Mouse (Mus musculus): ENCODE measurements at regions not wholly inside any gene's neighbourhood (a gene's known extent, or its start where the extent isn't known, plus 50 kb on each side); places are given as distances from the start of the nearest gene placed in this dataset.

- Histone ChIP-seq H3K36me3 (ENCODE audit: control insufficient read depth, insufficient read depth, low read length, poor library complexity, severe bottlenecking) (no peaks in the 10 kb centered on the region), H3K9ac (ENCODE audit: insufficient read depth, low read depth, low read length, poor library complexity, severe bottlenecking) (no peak overlapping the region), H3K27ac (ENCODE audit: insufficient read depth, low read depth, low read length, poor library complexity, severe bottlenecking) (no peak overlapping the region), H3K4me3 (ENCODE audit: insufficient read depth in 1 of 2, low read depth in 1 of 2, low read length in 2 of 2, poor library complexity in 1 of 2, severe bottlenecking in 1 of 2) (no peak overlapping the region), H3K9me3 (ENCODE audit: control insufficient read depth, insufficient read depth, low read depth, low read length) (no peaks in the 10 kb centered on the region), H3K4me1 (ENCODE audit: control insufficient read depth in 2 of 2, insufficient read depth in 2 of 2, low read length in 2 of 2, poor library complexity in 1 of 2) (no peaks in the 10 kb centered on the region)
- DNase-seq (ENCODE audit: low read depth, low spot score): no peak
- in situ Hi-C loops (cut with MboI; ENCODE audit: low sequenced_read_pairs in 2 of 2, unreplicated experiment in 2 of 2): no loop called here
- TF ChIP-seq ZC3H11A (IDR thresholded peaks at IDR 0.05; ENCODE audit: borderline replicate concordance, low read depth, low read length): no peak
- TF ChIP-seq HCFC1 (IDR thresholded peaks at IDR 0.05; ENCODE audit: borderline replicate concordance, insufficient read depth, low read length): no peak
- TF ChIP-seq MAFK (IDR thresholded peaks at IDR 0.05; ENCODE audit: insufficient read depth, low read depth, low read length): no peak
Observed at GRCm38 (mm10) chr9:61844645-61845044, 69.7 kb downstream of the Rplp1 start.

GRCm38 (mm10) chr9:61844141-61844540 lies 70.2 kb downstream of the Rplp1 start:
- H3K9me3 ChIP-seq (ENCODE audit: control insufficient read depth, insufficient read depth, low read depth, low read length): no peaks in the 10 kb centered on the region
- H3K4me1 ChIP-seq (ENCODE audit: control insufficient read depth in 2 of 2, insufficient read depth in 2 of 2, low read length in 2 of 2, poor library complexity in 1 of 2): no peaks in the 10 kb centered on the region
- no peak overlapping the region for H3K9ac ChIP-seq (ENCODE audit: insufficient read depth, low read depth, low read length, poor library complexity, severe bottlenecking)
- in situ Hi-C loops (cut with MboI; ENCODE audit: low sequenced_read_pairs in 2 of 2, unreplicated experiment in 2 of 2): no loop called here
- no peak overlapping the region for H3K4me3 ChIP-seq (ENCODE audit: insufficient read depth in 1 of 2, low read depth in 1 of 2, low read length in 2 of 2, poor library complexity in 1 of 2, severe bottlenecking in 1 of 2)
- no peak for DNase-seq (ENCODE audit: low read depth, low spot score)
- H3K36me3 ChIP-seq (ENCODE audit: control insufficient read depth, insufficient read depth, low read length, poor library complexity, severe bottlenecking): no peaks in the 10 kb centered on the region
- TF ChIP-seq MAFK (IDR thresholded peaks at IDR 0.05; ENCODE audit: insufficient read depth, low read depth, low read length): no peak
- TF ChIP-seq ZNF384 (IDR thresholded peaks at IDR 0.05; ENCODE audit: low read depth, low read length): no peak
- no peak for TF ChIP-seq HCFC1 (IDR thresholded peaks at IDR 0.05; ENCODE audit: borderline replicate concordance, insufficient read depth, low read length)
- no peak for TF ChIP-seq ZC3H11A (IDR thresholded peaks at IDR 0.05; ENCODE audit: borderline replicate concordance, low read depth, low read length)
- no peak for TF ChIP-seq CHD2 (IDR thresholded peaks at IDR 0.05; ENCODE audit: low read depth, low read length)
- H3K27ac ChIP-seq (ENCODE audit: insufficient read depth, low read depth, low read length, poor library complexity, severe bottlenecking): no peak overlapping the region

- DNase-seq (ENCODE audit: low read depth, low spot score): no peak
- Histone ChIP-seq H3K36me3 (ENCODE audit: control insufficient read depth, insufficient read depth, low read length, poor library complexity, severe bottlenecking) (no peaks in the 10 kb centered on the region), H3K9ac (ENCODE audit: insufficient read depth, low read depth, low read length, poor library complexity, severe bottlenecking) (no peak overlapping the region), H3K4me1 (ENCODE audit: control insufficient read depth in 2 of 2, insufficient read depth in 2 of 2, low read length in 2 of 2, poor library complexity in 1 of 2) (no peaks in the 10 kb centered on the region), H3K9me3 (ENCODE audit: control insufficient read depth, insufficient read depth, low read depth, low read length) (no peaks in the 10 kb centered on the region), H3K27ac (ENCODE audit: insufficient read depth, low read depth, low read length, poor library complexity, severe bottlenecking) (no peak overlapping the region), H3K4me3 (ENCODE audit: insufficient read depth in 1 of 2, low read depth in 1 of 2, low read length in 2 of 2, poor library complexity in 1 of 2, severe bottlenecking in 1 of 2) (no peak overlapping the region)
- no peak for TF ChIP-seq HCFC1 (IDR thresholded peaks at IDR 0.05; ENCODE audit: borderline replicate concordance, insufficient read depth, low read length)
- TF ChIP-seq MAFK (IDR thresholded peaks at IDR 0.05; ENCODE audit: insufficient read depth, low read depth, low read length): no peak
- TF ChIP-seq ZC3H11A (IDR thresholded peaks at IDR 0.05; ENCODE audit: borderline replicate concordance, low read depth, low read length): no peak
- no peak for TF ChIP-seq CHD2 (IDR thresholded peaks at IDR 0.05; ENCODE audit: low read depth, low read length)
- TF ChIP-seq ZNF384 (IDR thresholded peaks at IDR 0.05; ENCODE audit: low read depth, low read length): no peak
- in situ Hi-C loops (cut with MboI; ENCODE audit: low sequenced_read_pairs in 2 of 2, unreplicated experiment in 2 of 2): no loop called here
Observed at GRCm38 (mm10) chr9:61843513-61843912, 70.8 kb downstream of the Rplp1 start.

GRCm38 (mm10) chr9:61842384-61842783 lies 72.0 kb downstream of the Rplp1 start:
- H3K27ac ChIP-seq (ENCODE audit: insufficient read depth, low read depth, low read length, poor library complexity, severe bottlenecking): no peak overlapping the region
- no peak for DNase-seq (ENCODE audit: low read depth, low spot score)
- no peaks in the 10 kb centered on the region for H3K9me3 ChIP-seq (ENCODE audit: control insufficient read depth, insufficient read depth, low read depth, low read length)
- H3K9ac ChIP-seq (ENCODE audit: insufficient read depth, low read depth, low read length, poor library complexity, severe bottlenecking): no peak overlapping the region
- H3K4me3 ChIP-seq (ENCODE audit: insufficient read depth in 1 of 2, low read depth in 1 of 2, low read length in 2 of 2, poor library complexity in 1 of 2, severe bottlenecking in 1 of 2): no peak overlapping the region
- no peaks in the 10 kb centered on the region for H3K36me3 ChIP-seq (ENCODE audit: control insufficient read depth, insufficient read depth, low read length, poor library complexity, severe bottlenecking)
- no peaks in the 10 kb centered on the region for H3K4me1 ChIP-seq (ENCODE audit: control insufficient read depth in 2 of 2, insufficient read depth in 2 of 2, low read length in 2 of 2, poor library complexity in 1 of 2)
- in situ Hi-C loops (cut with MboI; ENCODE audit: low sequenced_read_pairs in 2 of 2, unreplicated experiment in 2 of 2): no loop called here
- TF ChIP-seq MAFK (IDR thresholded peaks at IDR 0.05; ENCODE audit: insufficient read depth, low read depth, low read length) (no peak), CHD2 (IDR thresholded peaks at IDR 0.05; ENCODE audit: low read depth, low read length) (no peak), HCFC1 (IDR thresholded peaks at IDR 0.05; ENCODE audit: borderline replicate concordance, insufficient read depth, low read length) (no peak), ZNF384 (IDR thresholded peaks at IDR 0.05; ENCODE audit: low read depth, low read length) (no peak), ZC3H11A (IDR thresholded peaks at IDR 0.05; ENCODE audit: borderline replicate concordance, low read depth, low read length) (no peak)

- TF ChIP-seq ZC3H11A (IDR thresholded peaks at IDR 0.05; ENCODE audit: borderline replicate concordance, low read depth, low read length) (no peak), MAFK (IDR thresholded peaks at IDR 0.05; ENCODE audit: insufficient read depth, low read depth, low read length) (no peak), HCFC1 (IDR thresholded peaks at IDR 0.05; ENCODE audit: borderline replicate concordance, insufficient read depth, low read length) (no peak), ZNF384 (IDR thresholded peaks at IDR 0.05; ENCODE audit: low read depth, low read length) (no peak)
- in situ Hi-C loops (cut with MboI; ENCODE audit: low sequenced_read_pairs in 2 of 2, unreplicated experiment in 2 of 2): no loop called here
- H3K9me3 ChIP-seq (ENCODE audit: control insufficient read depth, insufficient read depth, low read depth, low read length): no peaks in the 10 kb centered on the region
Observed at GRCm38 (mm10) chr9:61841222-61841621, 73.1 kb downstream of the Rplp1 start.

More at GRCm38 (mm10) chr9:61841222-61841621, 73.1 kb downstream of the Rplp1 start:
- Histone ChIP-seq H3K9ac (ENCODE audit: insufficient read depth, low read depth, low read length, poor library complexity, severe bottlenecking) (no peak overlapping the region), H3K36me3 (ENCODE audit: control insufficient read depth, insufficient read depth, low read length, poor library complexity, severe bottlenecking) (no peaks in the 10 kb centered on the region), H3K27ac (ENCODE audit: insufficient read depth, low read depth, low read length, poor library complexity, severe bottlenecking) (no peak overlapping the region), H3K4me1 (ENCODE audit: control insufficient read depth in 2 of 2, insufficient read depth in 2 of 2, low read length in 2 of 2, poor library complexity in 1 of 2) (no peaks in the 10 kb centered on the region), H3K4me3 (ENCODE audit: insufficient read depth in 1 of 2, low read depth in 1 of 2, low read length in 2 of 2, poor library complexity in 1 of 2, severe bottlenecking in 1 of 2) (no peak overlapping the region)
- no peak for DNase-seq (ENCODE audit: low read depth, low spot score)
